Mouse (Mus musculus): ENCODE data around the gene Ubr4.
"Not testable (repeated sequence)": the region's sequence is repeated elsewhere in the genome, so short reads cannot be mapped to it uniquely, and the experiment has no call there.

Gene Ubr4

GRCm38 (mm10) chr4:139357211-139357610, 4.8 kb downstream of the Ubr4 start:
- DNase-seq (ENCODE audit: low read depth, low spot score): no peak

GRCm38 (mm10) chr4:139360761-139361548, 8.5 kb downstream of the Ubr4 start:
- DNase-seq (ENCODE audit: low read depth, low spot score): no peak

GRCm38 (mm10) chr4:139367336-139367735, 14.9 kb downstream of the Ubr4 start:
- DNase-seq (ENCODE audit: low read depth, low spot score): no peak

GRCm38 (mm10) chr4:139368038-139368437, 15.6 kb downstream of the Ubr4 start:
- DNase-seq (ENCODE audit: low read depth, low spot score): no peak

- DNase-seq (ENCODE audit: low read depth, low spot score): no peak
Observed at GRCm38 (mm10) chr4:139373130-139373529, 20.7 kb downstream of the Ubr4 start.

GRCm38 (mm10) chr4:139373531-139373930, 21.1 kb downstream of the Ubr4 start:
- DNase-seq (ENCODE audit: low read depth, low spot score): no peak

- DNase-seq (ENCODE audit: low read depth, low spot score): no peak
Observed at GRCm38 (mm10) chr4:139379719-139380118, 27.3 kb downstream of the Ubr4 start.

GRCm38 (mm10) chr4:139380207-139380748, 27.9 kb downstream of the Ubr4 start:
- peak; percentile 97 for DNase-seq (ENCODE audit: low read depth, low spot score)

- DNase-seq (ENCODE audit: low read depth, low spot score): no peak
Observed at GRCm38 (mm10) chr4:139380775-139381451, 28.5 kb downstream of the Ubr4 start.

GRCm38 (mm10) chr4:139381452-139381845, 29.0 kb downstream of the Ubr4 start:
- DNase-seq (ENCODE audit: low read depth, low spot score): no peak

- DNase-seq (ENCODE audit: low read depth, low spot score): no peak
Observed at GRCm38 (mm10) chr4:139382231-139382630, 29.8 kb downstream of the Ubr4 start.

GRCm38 (mm10) chr4:139385841-139386240, 33.4 kb downstream of the Ubr4 start:
- not testable (repeated sequence) for DNase-seq (ENCODE audit: low read depth, low spot score)

GRCm38 (mm10) chr4:139386869-139387319, 34.5 kb downstream of the Ubr4 start:
- DNase-seq (ENCODE audit: low read depth, low spot score): no peak

GRCm38 (mm10) chr4:139389557-139389956, 37.1 kb downstream of the Ubr4 start:
- no peak for DNase-seq (ENCODE audit: low read depth, low spot score)

GRCm38 (mm10) chr4:139395431-139395830, 43.0 kb downstream of the Ubr4 start:
- DNase-seq (ENCODE audit: low read depth, low spot score): no peak

- DNase-seq (ENCODE audit: low read depth, low spot score): no peak
Observed at GRCm38 (mm10) chr4:139400487-139400886, 48.1 kb downstream of the Ubr4 start.

GRCm38 (mm10) chr4:139403214-139403613, 50.8 kb downstream of the Ubr4 start:
- no peak for DNase-seq (ENCODE audit: low read depth, low spot score)

- no peak for DNase-seq (ENCODE audit: low read depth, low spot score)
Observed at GRCm38 (mm10) chr4:139411351-139411750, 58.9 kb downstream of the Ubr4 start.

- DNase-seq (ENCODE audit: low read depth, low spot score): no peak
Observed at GRCm38 (mm10) chr4:139417868-139418267, 65.5 kb downstream of the Ubr4 start.

GRCm38 (mm10) chr4:139421621-139422020, 69.2 kb downstream of the Ubr4 start:
- DNase-seq (ENCODE audit: low read depth, low spot score): no peak

GRCm38 (mm10) chr4:139422409-139422808, 70.0 kb downstream of the Ubr4 start:
- no peak for DNase-seq (ENCODE audit: low read depth, low spot score)

GRCm38 (mm10) chr4:139423270-139423669, 70.9 kb downstream of the Ubr4 start:
- DNase-seq (ENCODE audit: low read depth, low spot score): no peak

- DNase-seq (ENCODE audit: low read depth, low spot score): peak; percentile 49
Observed at GRCm38 (mm10) chr4:139430176-139430575, 77.8 kb downstream of the Ubr4 start.
